Mouse (Mus musculus) gastrocnemius, postnatal 10 days (tissue): ENCODE results near the gene Axdnd1. TPM values are rescaled to one million over a fixed set of nuclear protein-coding genes. Genes with fewer than 3 reads are reported as not detected.
"Not testable (repeated sequence)": the region's sequence is repeated elsewhere in the genome, so short reads cannot be mapped to it uniquely, and the experiment has no call there.

Experiments
- DNase-seq: peaks from one replicate; pipeline ENCODE4 v3.0.0; 2021; ENCODE audit warnings: mixed read lengths
- total RNA-seq, 2 experiments: library from RNA; stranded (reverse); gene quantifications; 2 replicates each; pipeline ENCODE4 v1.2.3; 2021

The Axdnd1 gene
- total RNA-seq, 2 experiments from 2014 or later, result 0.16 TPM; not detected in 1

GRCm38 (mm10) chr1:156437016-156437708 is 16.2 kb upstream of the Axdnd1 start:
- DNase-seq, result no peak

- no peak for DNase-seq
Observed at GRCm38 (mm10) chr1:156433497-156433896, 12.5 kb upstream of the Axdnd1 start.

GRCm38 (mm10) chr1:156432498-156432897 is 11.5 kb upstream of the Axdnd1 start:
- DNase-seq, result no peak

GRCm38 (mm10) chr1:156428434-156428833 is 7.5 kb upstream of the Axdnd1 start:
- no peak for DNase-seq

GRCm38 (mm10) chr1:156425746-156426145 is 4.8 kb upstream of the Axdnd1 start:
- no peak for DNase-seq

- no peak for DNase-seq
Observed at GRCm38 (mm10) chr1:156424054-156424453, 3.1 kb upstream of the Axdnd1 start.

- no peak for DNase-seq
Observed at GRCm38 (mm10) chr1:156423493-156423892, 2.5 kb upstream of the Axdnd1 start.

- DNase-seq, result no peak
Observed at GRCm38 (mm10) chr1:156422856-156423255, 1.9 kb upstream of the Axdnd1 start.

GRCm38 (mm10) chr1:156418170-156418569 is 2.8 kb downstream of the Axdnd1 start:
- no peak for DNase-seq

- DNase-seq, result no peak
Observed at GRCm38 (mm10) chr1:156408521-156408920, 12.4 kb downstream of the Axdnd1 start.

GRCm38 (mm10) chr1:156408004-156408403 is 13.0 kb downstream of the Axdnd1 start:
- no peak for DNase-seq

GRCm38 (mm10) chr1:156403251-156403650 is 17.7 kb downstream of the Axdnd1 start:
- no peak for DNase-seq

- no peak for DNase-seq
Observed at GRCm38 (mm10) chr1:156402491-156402890, 18.5 kb downstream of the Axdnd1 start.

GRCm38 (mm10) chr1:156400159-156400558 is 20.8 kb downstream of the Axdnd1 start:
- DNase-seq, result not testable (repeated sequence)

- DNase-seq, result no peak
Observed at GRCm38 (mm10) chr1:156393148-156393547, 27.8 kb downstream of the Axdnd1 start.

GRCm38 (mm10) chr1:156386880-156387279 is 34.1 kb downstream of the Axdnd1 start:
- no peak for DNase-seq

GRCm38 (mm10) chr1:156386232-156386631 is 34.7 kb downstream of the Axdnd1 start:
- DNase-seq, result no peak

GRCm38 (mm10) chr1:156381217-156381616 is 39.7 kb downstream of the Axdnd1 start:
- DNase-seq, result no peak

- DNase-seq, result no peak
Observed at GRCm38 (mm10) chr1:156365740-156366139, 55.2 kb downstream of the Axdnd1 start, which contains the start of gene Gm2000. Gm2000 (plus strand) TSS chr1:156366040.

- DNase-seq, result no peak
Observed at GRCm38 (mm10) chr1:156352466-156352865, 68.5 kb downstream of the Axdnd1 start.

- DNase-seq, result no peak
Observed at GRCm38 (mm10) chr1:156350441-156350840, 70.5 kb downstream of the Axdnd1 start.

- DNase-seq, result no peak
Observed at GRCm38 (mm10) chr1:156349031-156349430, 71.9 kb downstream of the Axdnd1 start.

- no peak for DNase-seq
Observed at GRCm38 (mm10) chr1:156345633-156346032, 75.3 kb downstream of the Axdnd1 start.

- DNase-seq, result no peak
Observed at GRCm38 (mm10) chr1:156344433-156344832, 76.5 kb downstream of the Axdnd1 start.
